20 mouse cellular contexts compared by ENCODE assay signal in genomic region chr14:79383120-79383519, GRCm38 (mm10). TPM values are rescaled to one million over a fixed set of nuclear protein-coding genes. Genes with fewer than 3 reads are reported as not detected.
DNase-seq lines count a peak whose midpoint lies in the region; ATAC-seq and TF ChIP-seq lines count a peak whose summit lies in the region.
"Had no signal": no experiment of that assay in that cellular context is flagged by ENCODE, and none has a peak within 500 bp of the region (broad histone marks: within the 10 kb centered on the region; RNA-seq: fewer than 3 reads in every experiment).

No protein-coding gene starts in this region.

- ATAC-seq in G1E (ENCODE audit: extremely low read depth, insufficient number of reproducible peaks, low FRiP score, poor library complexity, severe bottlenecking) = peak; percentile 76
- ATAC-seq in liver, embryonic 15.5 days (ENCODE audit: insufficient read depth) = peak; percentile 67
- peak; percentile 93 for ATAC-seq in megakaryocyte-erythroid progenitor cell, adult 5-6 weeks (replicated peaks; ENCODE audit: low FRiP score, low TSS enrichment, poor library complexity, severe bottlenecking)
- ATAC-seq: forebrain, embryonic 14.5 days had no signal

- no peak for TF ChIP-seq POLR2A in lung, adult 2 months (IDR thresholded peaks at IDR 0.05; ENCODE audit: borderline replicate concordance, extremely low read depth, low read depth, low read length)

- no peaks in the 10 kb centered on the region for H3K27me3 ChIP-seq in G1E (ENCODE audit: insufficient read depth, low read length)
- no peaks in the 10 kb centered on the region for H3K27me3 ChIP-seq in liver, embryonic 15.5 days
- H3K27me3 ChIP-seq: CH12.LX; embryonic facial prominence, embryonic 13.5 days; heart, embryonic 15.5 days; hindbrain, embryonic 13.5 days had no signal

- H3K4me2 ChIP-seq in liver, embryonic 15.5 days = 0 out of 2 replicates have a peak overlapping the region, but pooled peaks have one; percentile 3
- H3K4me2 ChIP-seq: embryonic facial prominence, embryonic 13.5 days; heart, embryonic 11.5 days; heart, embryonic 15.5 days; hindbrain, embryonic 13.5 days had no signal

- TF ChIP-seq CTCF in G1E (IDR thresholded peaks at IDR 0.05; ENCODE audit: low read depth, low read length) = no peak
- no peak for TF ChIP-seq CTCF in lung, adult 2 months (IDR thresholded peaks at IDR 0.05; ENCODE audit: insufficient read depth, low read length)

- 50% methylated on average over 7 of the region's 7 CpGs for WGBS in liver, embryonic 15.5 days (ENCODE audit: insufficient replicate concordance)
- WGBS in lung, adult 2 months = 93% methylated on average over 7 of the region's 7 CpGs

- H3K4me1 ChIP-seq in G1E (ENCODE audit: insufficient read depth, low read depth, low read length) = peaks cover 38% of the 10 kb centered on the region
- peaks cover 14% of the 10 kb centered on the region for H3K4me1 ChIP-seq in liver, embryonic 15.5 days (replicated peaks)
- H3K4me1 ChIP-seq in lung, adult 2 months (ENCODE audit: control insufficient read depth, insufficient read depth, low read length) = no peaks in the 10 kb centered on the region
- H3K4me1 ChIP-seq: embryonic facial prominence, embryonic 13.5 days; heart, embryonic 15.5 days; hindbrain, embryonic 13.5 days had no signal

- no peak overlapping the region for H3K4me3 ChIP-seq in G1E (ENCODE audit: low read depth, low read length)
- H3K4me3 ChIP-seq in liver, embryonic 15.5 days (replicated peaks) = no peak overlapping the region
- H3K4me3 ChIP-seq in lung, adult 2 months (replicated peaks; ENCODE audit: extremely low read depth, low read depth, low read length) = no peak overlapping the region
- H3K4me3 ChIP-seq: embryonic facial prominence, embryonic 13.5 days; forebrain, embryonic 10.5 days; heart, adult 2 months; heart, embryonic 15.5 days; hindbrain, embryonic 13.5 days had no signal

- no peak for DNase-seq in G1E (ENCODE audit: low spot score)
- peak; percentile 34 for DNase-seq in c-Kit-positive CD71-positive TER-119-positive erythroid progenitor cells, embryonic 14.5 days (ENCODE audit: low spot score)
- no peak for DNase-seq in lung, adult 2 months
- no peak for DNase-seq in layer of hippocampus, postnatal 10 days (ENCODE audit: low spot score in 2 of 2)
- DNase-seq: adrenal gland, postnatal 10 days; cerebellum, adult 18-20 months; cerebellum, adult 9-11 months; cerebellum, postnatal 36 days; gastrocnemius, postnatal 10 days; heart, adult 2 months; heart, postnatal 14 days had no signal

- H3K27ac ChIP-seq in liver, embryonic 15.5 days (replicated peaks) = peak overlapping the region; percentile 9; the same call in 1 of the 2 replicates
- H3K27ac ChIP-seq: embryonic facial prominence, embryonic 13.5 days; forebrain, embryonic 10.5 days; heart, adult 2 months; heart, embryonic 15.5 days; hindbrain, embryonic 13.5 days had no signal

- H3K9ac ChIP-seq in liver, embryonic 15.5 days = no peak overlapping the region
- H3K9ac ChIP-seq: embryonic facial prominence, embryonic 13.5 days; heart, embryonic 15.5 days; hindbrain, embryonic 13.5 days had no signal

- H3K9me3 ChIP-seq in G1E (replicated peaks) = no peaks in the 10 kb centered on the region
- H3K9me3 ChIP-seq in liver, embryonic 15.5 days (replicated peaks) = no peaks in the 10 kb centered on the region
- H3K9me3 ChIP-seq: embryonic facial prominence, embryonic 13.5 days; forebrain, embryonic 10.5 days; heart, embryonic 15.5 days; hindbrain, embryonic 13.5 days had no signal

- H3K36me3 ChIP-seq in G1E (replicated peaks) = peaks cover 70% of the 10 kb centered on the region
- peaks cover 50% of the 10 kb centered on the region for H3K36me3 ChIP-seq in liver, embryonic 15.5 days (replicated peaks)

RNA-seq across cellular contexts. Expression of gene Naa16, which starts 7.5 kb away (rescaled TPM):
- total RNA-seq in G1E (2014; fragmentation: Nextera tagmentation) = 62.5 and 72.7 TPM in 2 replicates
- total RNA-seq in G1E (2017) = 26.2 and 29.6 TPM in 2 replicates
- 23.8 and 34.4 TPM in 2 replicates for polyA plus RNA-seq in G1E (2012)
- polyA plus RNA-seq in liver, embryonic 15.5 days (2015; fragmentation: Nextera tagmentation; extraction: Ambion mirVana) = 24.4 and 26.5 TPM in 2 replicates
- 40.3 and 50.0 TPM in 2 replicates for total RNA-seq in megakaryocyte-erythroid progenitor cell, adult 5-6 weeks (2014; fragmentation: Nextera tagmentation)
- total RNA-seq in megakaryocyte-erythroid progenitor cell, adult 5-6 weeks (2017) = 34.0 and 47.1 TPM in 2 replicates
- 2.0 and 2.1 TPM in 2 replicates for polyA plus RNA-seq in lung, adult 2 months (2012; rRNA removed)
- total RNA-seq in layer of hippocampus, postnatal 10 days (2021) = 10 to 100 TPM; 10.6 to 14.5 TPM

RNA-seq across cellular contexts. Expression of gene Mtrf1, which starts 14.5 kb away (rescaled TPM):
- 18.4 and 19.8 TPM in 2 replicates for total RNA-seq in G1E (2014; fragmentation: Nextera tagmentation)
- 22.1 and 24.9 TPM in 2 replicates for total RNA-seq in G1E (2017)
- polyA plus RNA-seq in G1E (2012) = 0.41 and 0.50 TPM in 2 replicates
- 3.8 and 4.4 TPM in 2 replicates for polyA plus RNA-seq in liver, embryonic 15.5 days (2015; fragmentation: Nextera tagmentation; extraction: Ambion mirVana)
- total RNA-seq in megakaryocyte-erythroid progenitor cell, adult 5-6 weeks (2014; fragmentation: Nextera tagmentation) = 6.4 and 7.3 TPM in 2 replicates
- total RNA-seq in megakaryocyte-erythroid progenitor cell, adult 5-6 weeks (2017) = 14.6 and 16.8 TPM in 2 replicates
- 0.88 and 2.0 TPM in 2 replicates for polyA plus RNA-seq in lung, adult 2 months (2012; rRNA removed)
- total RNA-seq in layer of hippocampus, postnatal 10 days (2021) = 1 to 10 TPM; 4.4 to 6.3 TPM

RNA-seq across cellular contexts. Expression of gene Kbtbd7, which starts 43.2 kb away (rescaled TPM):
- total RNA-seq in G1E (2014; fragmentation: Nextera tagmentation) (24.7 and 24.9 TPM in 2 replicates), G1E (2017) (14.5 and 17.6 TPM in 2 replicates)
- 3.7 and 4.3 TPM in 2 replicates for polyA plus RNA-seq in G1E (2012)
- 3.3 and 4.0 TPM in 2 replicates for polyA plus RNA-seq in liver, embryonic 15.5 days (2015; fragmentation: Nextera tagmentation; extraction: Ambion mirVana)
- 3.7 and 5.7 TPM in 2 replicates for total RNA-seq in megakaryocyte-erythroid progenitor cell, adult 5-6 weeks (2014; fragmentation: Nextera tagmentation)
- 9.7 and 10.5 TPM in 2 replicates for total RNA-seq in megakaryocyte-erythroid progenitor cell, adult 5-6 weeks (2017)
- polyA plus RNA-seq in lung, adult 2 months (2012; rRNA removed) = 6.8 and 6.9 TPM in 2 replicates
- total RNA-seq in layer of hippocampus, postnatal 10 days (2021) = 10 to 100 TPM; 35.5 to 39.9 TPM
